Mouse (Mus musculus) adrenal gland, adult (tissue): ENCODE measurements around the gene Chrm5.
"Not testable (repeated sequence)": the region's sequence is repeated elsewhere in the genome, so short reads cannot be mapped to it uniquely, and the experiment has no call there.

ENCODE experiments used
- DNase-seq, 2 experiments: peaks; one replicate each; pipeline ENCODE4 v3.0.0; 2022 to 2023; ENCODE audit warnings: low spot score in 1 of 2; ENCODE audit not compliant: inconsistent age in 2 of 2

Chrm5 gene

GRCm38 (mm10) chr2:112482533-112483333 is 2.2 kb upstream of the Chrm5 start:
- no peak for DNase-seq

- peak in 1 of 2 experiments; percentile 72 for DNase-seq
These were observed 995 bp upstream of the Chrm5 start for GRCm38 (mm10) chr2:112481564-112481963.

- DNase-seq, result no peak
These were observed 4.0 kb downstream of the Chrm5 start for GRCm38 (mm10) chr2:112476554-112476953.

GRCm38 (mm10) chr2:112474997-112475724 is 5.4 kb downstream of the Chrm5 start:
- DNase-seq, result no peak

GRCm38 (mm10) chr2:112472076-112472475 is 8.5 kb downstream of the Chrm5 start:
- no peak for DNase-seq

GRCm38 (mm10) chr2:112470961-112471381 is 9.6 kb downstream of the Chrm5 start:
- no peak for DNase-seq

- DNase-seq, result no peak
These were observed 11.0 kb downstream of the Chrm5 start for GRCm38 (mm10) chr2:112469542-112469941.

GRCm38 (mm10) chr2:112460557-112460956 is 20.0 kb downstream of the Chrm5 start:
- no peak for DNase-seq

GRCm38 (mm10) chr2:112454862-112455564 is 25.6 kb downstream of the Chrm5 start, which contains the start of gene Emc7:
Gene Emc7 (plus strand): TSS chr2:112454997.
- DNase-seq, result peak; percentile 97 to 99

GRCm38 (mm10) chr2:112454125-112454861 is 26.3 kb downstream of the Chrm5 start:
- DNase-seq, result no peak

- not testable (repeated sequence) for DNase-seq
These were observed 28.1 kb downstream of the Chrm5 start for GRCm38 (mm10) chr2:112452513-112452912.

- peak; percentile 7 to 50 for DNase-seq
These were observed 30.8 kb downstream of the Chrm5 start for GRCm38 (mm10) chr2:112449597-112450296.

GRCm38 (mm10) chr2:112448510-112449059 is 32.0 kb downstream of the Chrm5 start:
- no peak for DNase-seq

- not testable (repeated sequence) for DNase-seq
These were observed 32.5 kb downstream of the Chrm5 start for GRCm38 (mm10) chr2:112448046-112448445.

- no peak for DNase-seq
These were observed 35.1 kb downstream of the Chrm5 start for GRCm38 (mm10) chr2:112445511-112445910.

GRCm38 (mm10) chr2:112443491-112443890 is 37.1 kb downstream of the Chrm5 start:
- DNase-seq, result no peak

- no peak for DNase-seq
These were observed 43.0 kb downstream of the Chrm5 start for GRCm38 (mm10) chr2:112437589-112437988.

- no peak for DNase-seq
These were observed 44.3 kb downstream of the Chrm5 start for GRCm38 (mm10) chr2:112436292-112436691.

GRCm38 (mm10) chr2:112433359-112433758 is 47.2 kb downstream of the Chrm5 start:
- DNase-seq, result no peak

GRCm38 (mm10) chr2:112432523-112432922 is 48.0 kb downstream of the Chrm5 start:
- no peak for DNase-seq
